Mouse (Mus musculus): ENCODE results near the gene Trim40. TPM values are rescaled to one million over a fixed set of nuclear protein-coding genes. Genes with fewer than 3 reads are reported as not detected.
A peak's percentile ranks its signal among the peaks of the same experiment; 100 is the strongest.

Gene Trim40
- polyA plus RNA-seq, 1 experiment from 2014 or later = not detected

DNA sequence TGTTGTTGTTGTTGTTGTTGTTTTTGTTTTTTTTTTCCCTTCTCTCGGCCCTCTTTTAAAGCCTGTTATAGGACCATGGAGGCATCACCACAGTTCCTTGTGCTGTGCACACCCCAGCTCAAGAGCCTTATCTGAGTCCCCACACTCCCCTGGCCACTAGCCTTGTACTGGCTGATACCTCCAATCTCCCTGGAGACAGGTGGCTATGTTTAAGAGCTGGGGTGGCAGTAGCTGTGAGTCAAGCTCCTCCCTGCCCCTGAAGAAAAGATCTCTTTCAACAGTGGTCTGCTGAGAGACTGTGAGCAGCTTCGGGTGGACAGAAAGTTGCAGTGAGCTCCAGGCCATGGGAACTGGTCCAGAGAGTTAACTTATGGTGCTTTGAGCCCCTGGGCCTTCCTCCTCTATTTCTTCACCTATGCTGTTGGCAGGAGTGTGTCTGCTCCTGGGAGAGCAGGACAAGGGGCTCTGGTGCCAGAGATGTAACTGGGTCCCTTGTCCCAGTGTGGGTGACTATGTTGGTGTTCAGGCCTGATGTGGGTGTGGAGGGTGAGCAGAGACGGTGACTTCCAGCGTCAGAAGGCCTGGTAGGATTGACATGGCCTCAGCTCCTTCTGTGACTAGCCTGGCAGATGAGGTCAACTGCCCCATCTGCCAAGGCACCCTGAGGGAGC lies 20.5 kb downstream of the Trim40 start, which contains the start of gene Trim10:
TSS of gene Trim10 (plus strand) at position 291 of the 671 bp plus-strand sequence.
- Histone ChIP-seq H3K4me3 (ENCODE audit: low read length) (no peak within 1 kb of the TSS), H3K36me3 (ENCODE audit: insufficient read depth, low read length) (no peaks in the 10 kb centered on the region), H3K27ac (ENCODE audit: low read length) (no peak within 1 kb of the TSS), H3K27me3 (ENCODE audit: insufficient read depth, low read length) (peaks cover 25% of the 10 kb centered on the region), H3K4me1 (ENCODE audit: insufficient read depth, low read length) (peaks cover 4% of the 10 kb centered on the region; the same call in 1 of the 2 replicates), H3K9me3 (ENCODE audit: low read length) (no peaks in the 10 kb centered on the region), H3K9ac (replicated peaks; ENCODE audit: low read length) (no peak within 1 kb of the TSS), H3K4me2 (replicated peaks; ENCODE audit: low read depth, low read length) (no peak within 1 kb of the TSS)
- ATAC-seq (ENCODE audit: low FRiP score, low TSS enrichment) = no peak; the same call in 1 of the 2 replicates
- WGBS = 76% methylated on average over 4 of the region's 4 CpGs

DNA sequence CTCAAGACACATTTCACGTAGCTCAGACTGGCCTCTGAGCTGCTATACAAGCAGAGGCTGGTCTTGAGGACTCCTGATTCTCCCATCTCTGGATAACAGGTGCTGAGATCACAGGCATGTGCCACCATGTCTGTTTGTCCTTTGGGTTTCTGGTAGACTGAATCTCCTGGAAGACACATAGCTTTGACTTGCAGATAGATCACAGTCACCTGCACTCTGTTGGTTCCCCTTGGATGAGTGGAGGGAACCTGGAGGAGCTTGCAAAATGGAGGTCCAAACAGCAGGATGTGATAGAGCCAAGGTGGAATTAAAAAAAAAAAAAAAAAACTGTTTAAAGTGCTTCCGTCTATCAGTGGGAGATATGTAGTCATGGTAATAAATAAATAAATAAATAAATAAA lies 21.1 kb downstream of the Trim40 start:
- Histone ChIP-seq H3K9ac (replicated peaks; ENCODE audit: low read length) (no peak overlapping the region), H3K4me3 (ENCODE audit: low read length) (no peak overlapping the region), H3K27ac (ENCODE audit: low read length) (no peak overlapping the region), H3K9me3 (ENCODE audit: low read length) (no peaks in the 10 kb centered on the region), H3K27me3 (ENCODE audit: insufficient read depth, low read length) (peaks cover 26% of the 10 kb centered on the region), H3K4me1 (ENCODE audit: insufficient read depth, low read length) (peaks cover 4% of the 10 kb centered on the region; the same call in 1 of the 2 replicates), H3K4me2 (replicated peaks; ENCODE audit: low read depth, low read length) (no peak overlapping the region), H3K36me3 (ENCODE audit: insufficient read depth, low read length) (no peaks in the 10 kb centered on the region)
- ATAC-seq (ENCODE audit: low FRiP score, low TSS enrichment) = no peak
- WGBS = 90% methylated on average over 2 of the region's 2 CpGs

DNA sequence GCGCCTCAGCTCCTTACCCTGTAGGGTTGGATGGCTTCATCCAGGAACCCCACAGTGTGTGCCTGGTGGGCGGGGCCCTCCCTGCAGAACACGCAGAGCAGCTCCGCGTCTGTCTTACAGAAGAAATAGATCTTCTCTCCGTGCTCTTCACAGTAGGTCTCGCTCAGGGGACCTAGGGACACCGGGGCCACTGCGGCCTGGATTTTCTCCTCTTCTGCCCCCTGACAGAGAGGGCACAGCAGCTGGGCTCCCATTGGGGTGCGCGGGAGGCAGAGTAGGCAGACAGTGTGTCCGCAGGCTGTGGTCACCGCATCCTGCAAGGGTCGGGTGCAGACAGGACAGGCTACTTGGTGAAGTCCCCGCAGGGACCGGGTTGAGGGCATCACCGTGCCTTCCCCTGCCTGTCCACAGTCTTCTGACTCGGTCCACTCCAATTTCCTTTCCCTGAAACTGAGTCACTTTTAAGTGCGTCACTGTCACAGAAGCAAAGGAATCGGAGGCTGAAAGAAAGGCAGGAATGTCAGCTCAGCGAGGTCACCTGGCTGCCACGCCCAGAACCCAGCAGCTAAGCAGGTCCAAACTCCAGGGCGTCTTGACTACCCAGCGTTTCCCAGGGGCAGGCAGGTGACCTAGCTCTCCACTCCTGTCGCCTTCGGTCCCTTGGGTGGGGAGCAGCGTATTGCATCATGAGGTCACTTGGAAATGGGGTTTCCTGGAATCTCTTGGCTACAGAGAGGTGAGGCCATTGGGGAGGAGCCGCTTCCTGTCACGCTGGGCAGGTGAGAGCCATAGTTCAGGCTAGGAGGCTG lies 23.0 kb downstream of the Trim40 start, which contains the start of gene Trim15:
TSS of gene Trim15 (minus strand) at position 492 of the 809 bp plus-strand sequence.
- Histone ChIP-seq H3K4me3 (ENCODE audit: low read length) (peak within 1 kb of the TSS; percentile 29), H3K9me3 (ENCODE audit: low read length) (no peaks in the 10 kb centered on the region), H3K27ac (ENCODE audit: low read length) (no peak within 1 kb of the TSS), H3K4me2 (replicated peaks; ENCODE audit: low read depth, low read length) (peak within 1 kb of the TSS; percentile 47), H3K36me3 (ENCODE audit: insufficient read depth, low read length) (no peaks in the 10 kb centered on the region), H3K4me1 (ENCODE audit: insufficient read depth, low read length) (peaks cover 4% of the 10 kb centered on the region; the same call in 1 of the 2 replicates), H3K27me3 (ENCODE audit: insufficient read depth, low read length) (peaks cover 26% of the 10 kb centered on the region), H3K9ac (replicated peaks; ENCODE audit: low read length) (no peak within 1 kb of the TSS; the same call in 1 of the 2 replicates)
- 10% methylated on average over 29 of the region's 29 CpGs for WGBS
- no peak for ATAC-seq (ENCODE audit: low FRiP score, low TSS enrichment)

DNA sequence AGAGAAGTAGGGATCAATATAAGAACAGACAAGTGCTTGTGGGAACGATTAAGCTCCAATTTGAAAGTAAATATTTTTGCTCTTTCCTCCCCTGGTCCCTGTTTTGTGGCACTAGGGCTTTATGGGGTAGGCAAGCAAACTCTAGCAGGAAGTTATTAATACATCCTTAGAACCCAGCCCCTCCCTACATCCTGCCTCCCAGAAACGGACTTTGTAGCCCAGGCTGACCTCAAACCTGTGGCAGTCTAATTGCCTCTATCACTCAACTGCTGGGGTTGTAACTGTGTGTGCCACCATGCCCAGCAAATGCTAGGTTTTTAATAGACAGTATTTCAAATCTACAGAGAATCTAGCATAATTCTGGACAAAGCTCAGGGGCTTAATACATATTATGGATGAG lies 28.2 kb downstream of the Trim40 start:
- no peak for ATAC-seq (ENCODE audit: low FRiP score, low TSS enrichment)
- Histone ChIP-seq H3K9ac (replicated peaks; ENCODE audit: low read length) (no peak overlapping the region), H3K27me3 (ENCODE audit: insufficient read depth, low read length) (peaks cover 16% of the 10 kb centered on the region)

DNA sequence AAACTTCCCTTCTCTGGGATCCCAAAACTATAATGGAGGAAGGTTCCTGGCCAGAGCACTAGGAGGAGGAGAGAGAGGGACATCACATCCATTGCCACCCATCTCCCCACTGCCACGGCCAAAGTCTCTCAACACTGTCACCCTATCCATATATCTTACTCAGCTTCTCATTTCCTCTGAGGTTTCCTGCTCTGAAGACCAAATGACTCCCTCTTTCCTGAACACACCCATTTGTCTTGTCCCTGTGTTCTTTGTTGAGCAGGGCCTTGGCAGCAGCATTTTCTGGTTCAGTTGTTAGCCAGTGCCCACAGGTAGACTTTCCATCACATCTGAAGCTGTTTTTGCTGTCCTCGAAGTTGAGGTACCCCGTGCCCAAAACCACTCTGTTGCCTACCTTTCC lies 31.7 kb downstream of the Trim40 start:
- Histone ChIP-seq H3K27me3 (ENCODE audit: insufficient read depth, low read length) (no peaks in the 10 kb centered on the region), H3K36me3 (ENCODE audit: insufficient read depth, low read length) (peaks cover 53% of the 10 kb centered on the region), H3K9me3 (ENCODE audit: low read length) (no peaks in the 10 kb centered on the region), H3K4me2 (replicated peaks; ENCODE audit: low read depth, low read length) (no peak overlapping the region), H3K4me3 (ENCODE audit: low read length) (no peak overlapping the region), H3K9ac (replicated peaks; ENCODE audit: low read length) (no peak overlapping the region), H3K4me1 (ENCODE audit: insufficient read depth, low read length) (no peaks in the 10 kb centered on the region), H3K27ac (ENCODE audit: low read length) (no peak overlapping the region)
- no peak for ATAC-seq (ENCODE audit: low FRiP score, low TSS enrichment)
- WGBS = 78% methylated on average over 3 of the region's 3 CpGs

More for the DNA sequence above, 28.2 kb downstream of the Trim40 start:
- Histone ChIP-seq H3K4me2 (replicated peaks; ENCODE audit: low read depth, low read length) (no peak overlapping the region), H3K36me3 (ENCODE audit: insufficient read depth, low read length) (peaks cover 19% of the 10 kb centered on the region), H3K4me1 (ENCODE audit: insufficient read depth, low read length) (peaks cover 2% of the 10 kb centered on the region; the same call in 1 of the 2 replicates), H3K4me3 (ENCODE audit: low read length) (no peak overlapping the region), H3K9me3 (ENCODE audit: low read length) (no peaks in the 10 kb centered on the region), H3K27ac (ENCODE audit: low read length) (no peak overlapping the region)
- WGBS = 38% methylated on average over 2 of the region's 2 CpGs

DNA sequence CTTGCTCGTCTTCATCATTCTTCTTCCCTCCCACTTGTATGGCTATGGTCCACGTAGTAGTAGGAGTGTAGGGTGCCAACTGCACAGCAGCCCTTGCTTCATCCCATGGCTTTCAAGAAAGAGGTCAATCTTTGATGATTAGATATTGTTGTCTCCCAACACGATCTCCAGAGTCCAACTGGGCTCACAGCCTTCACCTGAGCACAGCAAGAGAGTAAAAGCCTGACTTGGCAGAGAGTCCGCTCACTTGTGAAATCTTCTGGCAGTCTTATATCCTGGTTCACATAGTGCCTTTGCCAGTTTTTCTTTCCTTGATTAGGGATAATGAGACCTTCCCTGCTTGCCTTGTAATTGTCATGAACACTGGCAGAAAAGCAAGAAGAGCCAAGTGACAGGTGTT lies 33.7 kb downstream of the Trim40 start:
- no peak for ATAC-seq (ENCODE audit: low FRiP score, low TSS enrichment)
- H3K27ac ChIP-seq (ENCODE audit: low read length) = no peak overlapping the region
- no peak overlapping the region for H3K9ac ChIP-seq (replicated peaks; ENCODE audit: low read length)
- H3K4me1 ChIP-seq (ENCODE audit: insufficient read depth, low read length) = no peaks in the 10 kb centered on the region
- H3K36me3 ChIP-seq (ENCODE audit: insufficient read depth, low read length) = peaks cover 70% of the 10 kb centered on the region
- no peak overlapping the region for H3K4me3 ChIP-seq (ENCODE audit: low read length)
- WGBS = 93% methylated on average over 4 of the region's 4 CpGs
- no peaks in the 10 kb centered on the region for H3K27me3 ChIP-seq (ENCODE audit: insufficient read depth, low read length)
- H3K9me3 ChIP-seq (ENCODE audit: low read length) = no peaks in the 10 kb centered on the region
- H3K4me2 ChIP-seq (replicated peaks; ENCODE audit: low read depth, low read length) = no peak overlapping the region

DNA sequence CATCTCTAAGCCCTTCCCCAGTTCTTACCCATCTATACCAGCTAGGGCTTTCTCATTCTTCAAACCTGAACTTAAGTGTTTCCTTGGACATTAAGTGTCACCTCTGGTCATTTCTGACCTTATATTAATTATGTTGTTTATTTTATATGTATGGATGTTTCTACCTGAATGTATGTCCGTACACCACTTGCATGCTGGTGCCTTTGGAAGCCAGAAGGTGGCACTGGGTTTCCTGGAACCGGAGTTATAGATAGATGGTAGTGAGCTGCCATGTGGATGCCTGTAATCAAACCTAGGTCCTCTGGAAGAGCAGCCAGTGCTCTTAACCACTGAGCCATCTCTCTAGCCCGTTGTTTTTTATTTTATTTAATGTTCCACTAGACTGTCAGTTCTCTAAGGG lies 34.4 kb downstream of the Trim40 start:
- Histone ChIP-seq H3K4me3 (ENCODE audit: low read length) (no peak overlapping the region), H3K4me1 (ENCODE audit: insufficient read depth, low read length) (no peaks in the 10 kb centered on the region), H3K36me3 (ENCODE audit: insufficient read depth, low read length) (peaks cover 77% of the 10 kb centered on the region), H3K9me3 (ENCODE audit: low read length) (no peaks in the 10 kb centered on the region), H3K9ac (replicated peaks; ENCODE audit: low read length) (no peak overlapping the region), H3K27ac (ENCODE audit: low read length) (no peak overlapping the region), H3K4me2 (replicated peaks; ENCODE audit: low read depth, low read length) (no peak overlapping the region), H3K27me3 (ENCODE audit: insufficient read depth, low read length) (no peaks in the 10 kb centered on the region)
- WGBS = 88% methylated on average over 3 of the region's 3 CpGs
- ATAC-seq (ENCODE audit: low FRiP score, low TSS enrichment) = no peak

DNA sequence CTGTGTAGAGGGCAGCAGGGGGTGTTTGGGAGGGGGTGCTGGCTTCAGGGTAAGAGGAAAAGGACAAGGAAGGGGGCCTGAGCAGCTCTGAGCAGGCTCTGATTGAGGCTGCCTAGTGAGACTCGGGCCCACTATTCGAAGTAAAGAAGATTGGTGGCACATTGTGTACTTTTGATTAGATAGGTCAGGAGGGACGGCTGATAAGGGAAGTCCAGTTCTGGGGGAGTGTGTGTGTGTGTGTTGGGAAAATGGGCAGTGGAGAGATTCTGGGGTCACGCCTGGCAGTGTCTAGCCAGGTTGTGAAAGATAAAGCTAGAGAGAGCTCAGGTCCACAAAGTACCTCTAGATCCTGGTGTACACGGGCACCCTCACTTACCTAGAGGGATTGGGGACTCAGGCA lies 38.3 kb downstream of the Trim40 start:
- Histone ChIP-seq H3K4me2 (replicated peaks; ENCODE audit: low read depth, low read length) (no peak overlapping the region), H3K27me3 (ENCODE audit: insufficient read depth, low read length) (no peaks in the 10 kb centered on the region), H3K4me3 (ENCODE audit: low read length) (no peak overlapping the region), H3K9ac (replicated peaks; ENCODE audit: low read length) (no peak overlapping the region), H3K9me3 (ENCODE audit: low read length) (no peaks in the 10 kb centered on the region), H3K36me3 (ENCODE audit: insufficient read depth, low read length) (peaks cover 59% of the 10 kb centered on the region), H3K27ac (ENCODE audit: low read length) (no peak overlapping the region), H3K4me1 (ENCODE audit: insufficient read depth, low read length) (no peaks in the 10 kb centered on the region)
- WGBS = 84% methylated on average over 5 of the region's 5 CpGs
- no peak for ATAC-seq (ENCODE audit: low FRiP score, low TSS enrichment)

DNA sequence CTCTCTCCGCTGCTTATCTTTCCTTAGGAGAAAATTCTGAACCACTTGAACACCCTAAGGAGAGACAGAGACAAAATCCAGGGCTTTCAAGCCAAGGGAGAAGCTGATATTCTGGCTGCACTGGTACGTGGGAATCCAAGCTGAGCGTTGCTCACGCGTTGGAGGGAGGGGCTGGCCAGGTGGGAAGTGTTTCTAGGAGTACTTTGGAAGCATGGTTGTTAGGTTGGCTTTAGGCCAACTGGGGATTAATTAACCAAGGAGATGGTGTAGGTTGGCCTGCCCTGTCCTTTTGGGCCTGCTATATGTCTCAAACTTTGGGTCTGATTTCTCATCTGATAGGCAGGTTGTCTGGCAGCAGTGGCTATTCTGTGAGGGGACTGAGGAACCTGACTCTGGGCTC lies 38.7 kb downstream of the Trim40 start:
- H3K27ac ChIP-seq (ENCODE audit: low read length) = no peak overlapping the region
- no peak overlapping the region for H3K9ac ChIP-seq (replicated peaks; ENCODE audit: low read length)
- no peaks in the 10 kb centered on the region for H3K4me1 ChIP-seq (ENCODE audit: insufficient read depth, low read length)
- no peaks in the 10 kb centered on the region for H3K9me3 ChIP-seq (ENCODE audit: low read length)
- no peaks in the 10 kb centered on the region for H3K27me3 ChIP-seq (ENCODE audit: insufficient read depth, low read length)
- no peak overlapping the region for H3K4me3 ChIP-seq (ENCODE audit: low read length)
- 69% methylated on average over 5 of the region's 5 CpGs for WGBS
- no peak overlapping the region for H3K4me2 ChIP-seq (replicated peaks; ENCODE audit: low read depth, low read length)
- peaks cover 54% of the 10 kb centered on the region for H3K36me3 ChIP-seq (ENCODE audit: insufficient read depth, low read length)
- ATAC-seq (ENCODE audit: low FRiP score, low TSS enrichment) = no peak

DNA sequence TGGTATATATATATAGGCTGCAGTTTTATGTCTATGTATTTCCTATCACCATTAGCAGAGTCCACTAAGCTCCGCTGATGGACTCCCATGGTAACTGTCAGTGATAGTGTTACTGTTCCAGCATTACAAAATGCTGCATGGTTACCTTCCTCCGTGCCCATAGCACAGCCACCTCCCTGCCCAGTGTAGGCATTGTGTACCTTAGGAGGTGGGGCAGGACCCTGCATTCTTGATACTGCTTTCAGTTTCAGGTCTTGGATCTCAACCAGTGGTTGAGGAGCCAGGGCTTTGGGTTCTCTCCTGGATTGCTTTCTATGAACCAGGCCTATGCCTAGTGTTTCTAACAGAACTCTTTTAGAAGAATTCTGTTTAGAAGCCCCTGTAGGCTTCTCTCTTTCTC lies 39.9 kb downstream of the Trim40 start:
- H3K4me1 ChIP-seq (ENCODE audit: insufficient read depth, low read length) = no peaks in the 10 kb centered on the region
- H3K9ac ChIP-seq (replicated peaks; ENCODE audit: low read length) = no peak overlapping the region
- no peak overlapping the region for H3K27ac ChIP-seq (ENCODE audit: low read length)
- no peaks in the 10 kb centered on the region for H3K9me3 ChIP-seq (ENCODE audit: low read length)
- no peak overlapping the region for H3K4me3 ChIP-seq (ENCODE audit: low read length)
- 91% methylated on average over 2 of the region's 2 CpGs for WGBS
- no peaks in the 10 kb centered on the region for H3K27me3 ChIP-seq (ENCODE audit: insufficient read depth, low read length)
- no peak for ATAC-seq (ENCODE audit: low FRiP score, low TSS enrichment)
- H3K4me2 ChIP-seq (replicated peaks; ENCODE audit: low read depth, low read length) = no peak overlapping the region
- peaks cover 44% of the 10 kb centered on the region for H3K36me3 ChIP-seq (ENCODE audit: insufficient read depth, low read length)

All from kidney, embryonic 16.5 days (tissue).